Mouse (Mus musculus): Measurements from ENCODE around the gene Wfdc2.

DNA sequence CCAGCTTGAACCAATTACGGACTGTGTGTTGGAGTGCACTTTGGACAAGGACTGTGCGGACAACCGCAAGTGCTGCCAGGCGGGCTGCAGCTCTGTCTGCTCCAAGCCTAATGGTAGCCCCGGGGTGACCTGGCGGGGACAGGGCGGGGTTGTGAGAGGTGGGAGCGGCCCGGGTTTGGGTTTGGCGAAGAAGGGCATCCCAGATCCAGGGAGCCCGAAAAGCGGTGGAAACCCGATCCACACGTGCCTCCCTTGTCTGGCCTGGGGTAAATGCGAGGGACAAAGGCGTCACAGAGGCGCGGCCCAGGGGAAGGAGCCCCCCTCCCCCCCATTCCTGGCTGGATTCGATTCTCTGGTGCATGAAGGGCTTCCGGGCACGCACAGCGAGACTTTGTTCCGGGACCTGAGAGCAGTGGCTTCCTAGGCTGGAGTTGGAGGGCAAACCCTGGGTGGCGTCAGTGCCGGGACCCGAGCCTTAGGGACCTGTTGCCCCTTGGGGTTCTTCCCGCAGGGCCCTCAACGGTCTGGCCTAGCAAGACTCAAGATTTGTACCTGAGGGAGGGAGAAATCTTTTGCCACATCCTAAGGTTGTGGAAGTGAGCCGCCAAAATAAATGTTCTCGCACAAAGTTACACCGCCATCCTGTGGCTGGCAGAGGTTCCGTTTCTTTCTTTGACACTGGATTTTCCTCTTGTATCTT lies 1.3 kb downstream of the Wfdc2 start:
- TF ChIP-seq USF2 (conservative IDR thresholded peaks at IDR 0.05; ENCODE audit: low read depth, low read length) = no peak
- TF ChIP-seq EP300 (IDR thresholded peaks at IDR 0.05; ENCODE audit: low read length) = no peak
- TF ChIP-seq CTCF (conservative IDR thresholded peaks at IDR 0.05 in 1 of 2, IDR thresholded peaks at IDR 0.05 in 1 of 2; ENCODE audit: low read depth in 2 of 2, low read length in 2 of 2) = peak in 1 of 2 experiments; percentile 63; a peak in 2 of 4 replicates
- TF ChIP-seq NELFE (IDR thresholded peaks at IDR 0.05; ENCODE audit: low read depth, low read length) = no peak
- TF ChIP-seq POLR2A (IDR thresholded peaks at IDR 0.05; ENCODE audit: low read depth, low read length) = no peak
- no peak for TF ChIP-seq MAX (IDR thresholded peaks at IDR 0.05; ENCODE audit: low read length)
- no peak for TF ChIP-seq MAZ (IDR thresholded peaks at IDR 0.05; ENCODE audit: low read depth, low read length)
- TF ChIP-seq ETS1 (conservative IDR thresholded peaks at IDR 0.05; ENCODE audit: low read depth, low read length) = no peak
- no peak for TF ChIP-seq IRF4 (IDR thresholded peaks at IDR 0.05; ENCODE audit: low read depth, low read length)
- TF ChIP-seq HCFC1 (IDR thresholded peaks at IDR 0.05; ENCODE audit: low read depth, low read length) = no peak
- TF ChIP-seq MXI1 (IDR thresholded peaks at IDR 0.05; ENCODE audit: low read depth, low read length) = no peak
- TF ChIP-seq RCOR1 (conservative IDR thresholded peaks at IDR 0.05; ENCODE audit: low read depth, low read length) = no peak
- no peak for TF ChIP-seq MAFK (IDR thresholded peaks at IDR 0.05; ENCODE audit: insufficient replicate concordance, low read length)

Data from CH12.LX (cell line).